ENCODE assay signal across 1 mouse cellular context in the genomic region with DNA sequence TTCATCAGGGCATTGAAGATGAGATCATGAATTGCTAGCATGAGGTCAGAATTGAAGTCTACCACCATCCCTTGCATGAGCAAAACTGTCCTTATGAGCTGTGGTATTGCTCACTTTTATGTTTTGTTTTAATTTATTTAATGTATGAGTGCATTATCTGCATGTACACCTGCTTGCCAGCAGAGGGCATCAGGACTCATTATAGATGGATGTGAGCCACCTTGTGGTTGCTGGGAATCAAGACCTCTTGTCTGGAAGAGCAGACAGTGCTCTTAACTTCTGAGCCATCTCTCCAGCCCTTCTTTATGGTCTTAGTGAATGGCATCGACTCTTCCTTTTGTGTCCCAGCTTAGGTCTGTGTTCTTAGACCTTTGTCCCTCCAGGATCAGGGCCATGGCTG.
TF ChIP-seq lines count a peak whose summit lies in the region.

No protein-coding gene starts in this region.

TF ChIP-seq in MEL, 35 proteins besides CTCF, POLR2A, EP300 and RAD21 (continued from another document):
- TF ChIP-seq HCFC1 (IDR thresholded peaks at IDR 0.05; ENCODE audit: low read depth, low read length) (0 out of 2 replicates have a peak, but pooled peaks have one; percentile 34), KAT2A (conservative IDR thresholded peaks at IDR 0.05; ENCODE audit: low read depth, low read length) (no peak), NELFE (IDR thresholded peaks at IDR 0.05; ENCODE audit: low read depth, low read length) (no peak), ELF1 (IDR thresholded peaks at IDR 0.05; ENCODE audit: low read depth, low read length) (no peak), MYB (IDR thresholded peaks at IDR 0.05; ENCODE audit: low read depth, low read length) (no peak)
